Mouse (Mus musculus): Measurements from ENCODE around the gene Fam189a2. TPM values are rescaled to one million over a fixed set of nuclear protein-coding genes. Genes with fewer than 3 reads are reported as not detected.
A peak's percentile ranks its signal among the peaks of the same experiment; 100 is the strongest.

The Fam189a2 gene
- total RNA-seq, 2 experiments from 2014 or later: 51.6 to 55.6 TPM

DNA sequence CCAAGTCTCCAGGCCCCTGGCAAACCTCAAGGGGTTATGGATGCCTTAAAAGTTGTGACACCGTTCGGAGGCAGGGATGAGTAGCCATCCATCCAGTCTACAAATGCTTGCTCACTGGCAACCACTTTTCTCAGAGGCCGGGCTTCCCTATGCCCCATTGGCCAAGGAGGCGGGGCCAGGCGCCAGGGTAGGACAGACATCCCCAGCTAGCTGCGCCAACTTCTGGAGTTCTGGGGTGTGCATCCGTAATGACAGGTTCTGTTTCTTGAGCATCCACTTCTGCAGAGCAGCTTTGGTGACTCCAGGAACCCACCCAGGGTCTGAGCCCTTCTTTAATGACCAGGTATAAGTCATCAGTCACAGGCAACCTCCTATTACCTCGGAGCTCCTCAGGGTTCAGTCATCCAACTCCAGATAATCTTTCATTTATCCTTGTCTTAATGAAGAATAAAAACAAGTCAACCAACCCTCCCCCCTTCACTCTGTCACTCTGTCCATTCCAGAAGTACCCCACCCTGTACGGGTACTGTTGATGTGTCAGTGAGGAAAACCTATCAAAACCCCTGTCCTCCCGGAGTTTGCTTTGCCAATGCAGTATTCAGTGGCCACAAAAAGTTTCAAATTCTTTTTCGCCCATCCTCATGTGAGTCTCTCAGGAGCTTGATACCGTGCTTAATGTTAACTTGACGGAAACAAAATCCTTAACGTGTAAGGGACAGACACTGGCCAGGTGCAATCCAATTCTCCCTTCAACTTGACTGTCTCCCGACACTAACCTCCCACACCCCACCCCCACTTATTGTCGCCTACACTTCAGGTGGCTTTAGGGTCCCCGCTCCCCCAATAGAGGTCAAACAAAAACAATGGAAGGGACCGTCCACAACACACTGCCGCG is 956 bp downstream of the Fam189a2 start:
- peak; percentile 56 to 65 for DNase-seq
- intact Hi-C loops (cut with DNase I): loop anchor here (5.0 kb wide), 3 partner anchors 58 to 72 kb away; no protein-coding TSS in a partner anchor

DNA sequence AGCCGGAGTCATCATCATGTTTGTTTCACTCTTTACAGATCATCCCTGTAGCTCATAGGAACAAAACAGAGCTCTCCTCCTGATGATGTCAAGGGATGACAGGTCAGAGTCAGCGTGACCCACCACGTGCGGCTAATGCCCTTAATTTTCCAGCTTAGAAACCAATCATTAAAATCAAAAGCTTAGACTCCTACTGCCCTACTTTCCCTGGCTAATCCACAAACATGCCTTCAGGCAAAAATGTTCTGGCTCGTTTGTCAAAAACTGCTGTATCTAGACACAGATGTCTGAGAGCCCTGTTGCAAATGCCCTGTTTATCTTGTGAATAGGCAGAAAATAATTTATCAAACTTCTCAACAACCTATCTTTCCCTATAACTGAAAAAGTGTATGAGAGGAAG is 4.9 kb downstream of the Fam189a2 start:
- intact Hi-C loops (cut with DNase I): loop anchor here (5.0 kb wide), 1 partner anchor 54 kb away; no protein-coding TSS in a partner anchor
- no peak for DNase-seq

GRCm38 (mm10) chr19:24024667-24025066 is 6.2 kb downstream of the Fam189a2 start:
- DNase-seq: no peak
- intact Hi-C loops (cut with DNase I): loop anchor here (5.0 kb wide), 1 partner anchor 52 kb away; no protein-coding TSS in a partner anchor

DNA sequence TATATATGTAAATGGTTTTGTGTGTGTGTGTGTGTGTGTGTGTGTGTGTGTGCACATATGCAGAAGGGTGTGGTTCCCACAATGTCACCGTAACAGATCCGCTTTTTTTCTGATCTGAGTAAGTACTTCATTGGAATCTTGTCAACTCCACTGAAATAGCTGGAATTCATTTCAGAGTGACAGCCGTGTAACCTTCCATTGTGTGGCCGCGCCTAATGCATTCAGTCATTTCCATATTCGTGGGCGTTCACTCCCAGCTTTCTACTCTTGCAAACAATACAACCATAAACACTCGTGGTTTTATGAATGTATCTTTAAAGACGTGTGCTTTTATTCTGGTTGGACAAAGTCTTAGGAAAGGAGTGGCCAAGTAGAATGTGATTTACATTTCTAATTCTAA is 6.7 kb downstream of the Fam189a2 start:
- no peak for DNase-seq
- intact Hi-C loops (cut with DNase I): no loop called here

DNA sequence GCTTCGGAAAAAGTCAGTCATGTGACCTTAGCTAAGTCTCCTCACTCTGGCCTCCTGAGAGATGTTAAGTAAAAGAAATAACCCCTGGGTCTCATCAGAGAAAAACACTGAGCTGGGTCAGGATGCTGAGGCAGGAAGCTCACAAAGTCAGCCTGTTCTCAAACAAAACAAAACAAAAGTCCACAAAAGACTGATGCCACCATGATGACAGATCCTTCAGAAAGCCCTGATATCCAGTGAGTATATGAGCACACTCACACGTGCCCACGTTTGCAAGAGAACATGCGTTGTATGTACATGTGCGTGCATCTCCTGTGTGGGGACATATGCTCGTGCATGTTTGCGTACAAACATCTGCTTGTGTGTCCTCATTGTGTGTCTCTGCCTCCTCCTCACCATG is 7.5 kb downstream of the Fam189a2 start:
- intact Hi-C loops (cut with DNase I): no loop called here
- DNase-seq: no peak

GRCm38 (mm10) chr19:24022771-24023170 is 8.0 kb downstream of the Fam189a2 start:
- no peak for DNase-seq
- intact Hi-C loops (cut with DNase I): no loop called here

GRCm38 (mm10) chr19:24022301-24022700 is 8.5 kb downstream of the Fam189a2 start:
- DNase-seq: no peak
- intact Hi-C loops (cut with DNase I): no loop called here

DNA sequence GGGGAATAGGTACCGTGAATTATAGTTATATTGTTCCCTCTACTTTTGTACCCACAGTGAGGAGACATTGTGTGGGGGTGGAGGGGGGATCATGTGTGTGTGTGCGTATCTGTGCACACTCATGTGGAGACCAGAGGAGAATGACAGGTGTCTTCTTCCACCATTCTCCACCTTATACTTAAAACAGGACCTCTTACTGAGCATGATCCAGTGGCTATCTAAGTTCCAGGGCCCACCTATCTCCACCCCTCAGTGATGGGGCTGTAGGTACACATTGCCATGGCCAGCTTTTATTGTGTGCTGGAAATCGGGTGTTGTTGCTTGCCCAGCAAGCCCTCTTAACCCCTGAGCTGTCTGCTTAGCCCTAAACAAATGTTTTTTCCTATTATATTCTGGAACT is 10.1 kb downstream of the Fam189a2 start:
- intact Hi-C loops (cut with DNase I): no loop called here

DNA sequence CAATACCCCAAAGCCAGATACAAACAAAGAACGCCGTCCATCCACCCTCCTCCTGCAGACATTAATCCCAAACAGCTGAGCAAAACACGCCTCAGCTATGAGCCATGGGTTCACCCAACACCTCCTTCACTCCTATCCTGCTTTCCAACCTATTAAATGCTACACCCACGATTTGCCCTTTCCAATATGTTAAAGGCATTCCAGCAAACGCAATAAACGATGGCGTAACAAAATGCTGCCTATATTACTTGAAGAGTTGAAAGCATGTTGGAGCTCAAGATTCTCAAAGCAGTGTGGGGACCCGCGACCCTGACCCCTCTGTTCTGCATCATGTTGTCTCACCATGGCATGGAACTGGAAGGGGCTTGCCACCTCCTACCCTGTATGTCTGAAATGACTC is 11.2 kb downstream of the Fam189a2 start:
- intact Hi-C loops (cut with DNase I): loop anchor here (5.0 kb wide), 1 partner anchor 248 kb away; no protein-coding TSS in a partner anchor
- no peak for DNase-seq

More for the DNA sequence above, 10.1 kb downstream of the Fam189a2 start:
- DNase-seq: no peak

DNA sequence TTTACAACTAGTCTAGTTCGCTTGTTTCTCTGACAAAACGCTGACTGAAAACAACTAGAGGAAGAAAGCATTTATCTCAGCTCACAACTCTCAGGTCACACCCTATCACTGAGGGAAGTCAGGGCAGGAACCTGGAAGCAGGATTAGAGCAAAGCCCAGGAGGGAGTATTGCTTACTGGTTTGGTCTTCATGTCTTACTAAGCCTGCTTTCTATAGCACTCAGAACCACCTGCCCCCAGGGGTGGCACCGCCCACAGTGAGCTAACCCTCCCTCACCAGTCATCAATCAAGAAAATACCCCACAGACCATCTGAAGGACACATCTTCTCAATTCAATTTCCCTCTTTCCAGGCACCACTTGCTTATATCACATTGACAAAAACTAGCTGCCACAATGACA is 12.4 kb downstream of the Fam189a2 start:
- intact Hi-C loops (cut with DNase I): loop anchor here (5.0 kb wide), 1 partner anchor 249 kb away; no protein-coding TSS in a partner anchor
- DNase-seq: no peak

GRCm38 (mm10) chr19:24017892-24018291 is 12.9 kb downstream of the Fam189a2 start:
- peak in 1 of 2 experiments; percentile 30 for DNase-seq
- intact Hi-C loops (cut with DNase I): loop anchor here (5.0 kb wide), 1 partner anchor 249 kb away; no protein-coding TSS in a partner anchor

- DNase-seq: peak; percentile 62 to 66
- intact Hi-C loops (cut with DNase I): loop anchor here (5.0 kb wide), 1 partner anchor 250 kb away; no protein-coding TSS in a partner anchor
These were observed 13.4 kb downstream of the Fam189a2 start for GRCm38 (mm10) chr19:24017427-24017826.

DNA sequence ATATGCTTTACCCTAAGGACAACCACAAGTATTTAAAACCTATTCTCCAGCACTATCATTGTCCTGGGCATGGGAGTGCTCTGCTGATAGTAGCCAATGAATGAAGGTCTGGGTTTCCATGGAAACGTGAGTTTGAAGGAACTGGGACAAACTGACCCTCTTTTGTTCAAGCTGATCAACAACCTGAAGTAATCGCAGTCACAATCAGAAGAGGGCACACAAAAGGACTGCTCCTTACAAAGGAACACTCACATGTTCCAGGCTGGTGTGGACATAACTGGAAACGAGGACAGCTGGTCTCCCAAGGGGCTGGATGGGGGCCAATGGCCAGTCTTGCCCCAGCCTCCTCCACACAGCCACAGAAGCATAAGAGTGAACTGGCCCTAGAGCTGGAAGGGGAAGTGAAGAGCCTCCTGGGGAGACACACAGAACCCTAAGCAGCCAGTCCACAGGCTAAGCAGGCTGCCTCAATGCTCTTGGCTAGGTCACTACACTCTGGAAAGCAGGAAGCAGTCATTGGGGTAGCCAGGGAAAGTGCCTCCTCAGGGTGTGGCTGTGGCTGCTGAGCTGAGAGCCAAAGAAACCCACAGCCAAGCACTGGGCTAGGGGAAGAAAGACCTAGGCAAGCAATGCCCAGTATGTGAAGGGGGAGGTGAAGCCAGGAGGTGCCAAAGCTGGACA is 14.0 kb downstream of the Fam189a2 start:
- peak; percentile 58 to 65 for DNase-seq
- intact Hi-C loops (cut with DNase I): loop anchor here (5.0 kb wide), 1 partner anchor 250 kb away; no protein-coding TSS in a partner anchor

DNA sequence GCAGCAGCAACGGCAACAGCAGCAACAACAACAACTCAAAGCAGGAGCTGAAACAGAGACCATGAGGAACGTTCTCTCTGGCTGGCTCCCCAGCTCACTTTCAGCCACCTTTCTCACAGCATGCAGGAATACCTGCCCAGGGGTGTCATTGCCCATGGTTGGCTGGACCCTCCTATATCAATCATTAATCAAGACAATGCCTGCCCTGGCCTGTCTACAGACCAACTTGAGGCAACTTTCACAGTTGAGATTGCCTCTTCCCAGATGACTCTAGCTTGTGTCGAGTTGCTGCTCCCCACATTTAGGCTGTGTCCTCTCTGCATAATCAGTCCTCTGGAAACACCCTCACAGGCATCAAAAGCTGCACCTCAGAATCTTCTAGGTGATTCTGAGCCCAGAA is 17.6 kb downstream of the Fam189a2 start:
- DNase-seq: no peak
- intact Hi-C loops (cut with DNase I): no loop called here

DNA sequence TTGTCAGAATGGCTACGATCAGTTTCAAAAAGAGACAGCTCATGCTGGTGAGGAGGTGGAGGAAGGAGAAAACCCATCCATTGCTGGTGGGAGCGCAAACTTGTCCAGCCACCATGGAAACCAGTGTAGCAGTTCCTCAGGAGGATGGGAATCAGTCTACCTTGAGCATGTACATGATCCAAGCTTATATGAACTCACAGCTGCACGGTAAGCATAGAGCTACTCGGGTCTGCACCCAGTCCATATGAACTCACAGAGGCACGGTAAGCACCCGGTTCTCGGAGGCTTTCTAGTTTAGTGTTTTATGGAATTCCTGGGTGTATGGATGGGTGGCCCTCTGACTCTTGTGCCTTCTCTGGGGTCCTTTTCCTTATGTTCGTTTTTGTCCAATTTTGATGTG is 18.3 kb downstream of the Fam189a2 start:
- no peak for DNase-seq
- intact Hi-C loops (cut with DNase I): no loop called here

DNA sequence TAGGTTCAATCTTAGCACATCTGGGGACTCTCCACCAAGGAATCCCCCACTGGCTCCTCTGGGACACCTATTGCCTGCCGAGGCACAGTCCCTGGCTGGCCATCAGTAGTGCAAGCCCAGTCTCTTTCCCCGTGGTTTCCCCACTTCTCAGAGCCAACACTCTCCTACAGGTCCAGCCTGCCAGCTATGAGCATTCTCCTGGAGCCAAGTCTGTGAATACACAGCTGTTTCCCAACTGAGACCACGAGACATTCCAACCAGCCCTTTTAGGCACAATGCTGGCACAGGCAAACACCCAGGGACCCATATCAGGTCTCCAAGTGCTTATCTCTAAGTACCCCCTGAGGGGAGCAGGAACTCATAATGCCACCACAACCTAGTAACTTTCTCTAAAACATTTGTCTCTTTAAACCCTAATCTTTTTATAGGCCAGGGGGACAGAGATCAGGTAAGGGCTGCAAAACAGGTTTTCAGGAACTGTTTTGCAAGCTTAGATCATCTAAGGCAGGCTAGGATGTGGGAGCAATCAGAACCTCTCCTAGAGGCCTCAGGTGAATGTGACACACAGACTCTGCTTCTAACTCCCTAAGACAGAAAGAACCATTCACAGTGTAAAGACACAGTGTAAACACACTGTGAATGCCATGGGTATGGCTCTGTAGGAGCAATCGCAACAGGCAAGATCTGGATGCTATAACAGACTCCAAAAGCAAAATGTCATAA is 23.0 kb downstream of the Fam189a2 start:
- DNase-seq: peak; percentile 44 to 61
- intact Hi-C loops (cut with DNase I): no loop called here

DNA sequence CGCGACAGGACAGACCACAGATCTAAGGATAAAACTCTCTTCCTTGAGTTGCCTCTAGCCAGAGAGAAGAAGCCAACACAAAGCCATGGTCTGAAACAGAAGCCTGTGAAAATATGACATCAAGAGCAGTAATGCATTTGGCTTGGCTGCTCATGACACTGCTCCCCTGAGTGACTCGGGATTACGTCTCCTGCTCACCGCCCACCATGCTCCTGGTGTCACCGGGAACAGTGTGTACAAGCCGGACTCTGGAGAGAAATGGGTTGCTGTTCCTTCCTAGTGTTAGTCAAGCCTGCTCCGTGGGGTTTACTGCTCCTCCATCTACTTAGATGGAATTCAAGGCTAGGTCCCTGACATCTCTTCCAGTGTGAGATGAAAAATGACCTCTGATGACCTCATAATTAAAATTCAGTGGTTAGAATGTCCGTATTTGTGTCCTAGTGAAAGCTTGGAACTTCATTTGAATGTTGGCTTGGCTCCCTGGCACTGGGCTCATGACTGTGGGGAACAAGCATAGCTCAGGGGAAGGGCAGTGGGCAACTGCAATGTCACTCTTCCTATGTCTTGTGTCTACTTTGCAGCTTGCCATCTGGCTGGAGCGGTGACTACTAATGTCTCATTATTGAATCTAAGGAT is 23.7 kb downstream of the Fam189a2 start:
- intact Hi-C loops (cut with DNase I): no loop called here
- DNase-seq: peak in 1 of 2 experiments; percentile 46

GRCm38 (mm10) chr19:23995766-23996399 is 34.9 kb downstream of the Fam189a2 start:
- no peak for DNase-seq
- intact Hi-C loops (cut with DNase I): no loop called here

DNA sequence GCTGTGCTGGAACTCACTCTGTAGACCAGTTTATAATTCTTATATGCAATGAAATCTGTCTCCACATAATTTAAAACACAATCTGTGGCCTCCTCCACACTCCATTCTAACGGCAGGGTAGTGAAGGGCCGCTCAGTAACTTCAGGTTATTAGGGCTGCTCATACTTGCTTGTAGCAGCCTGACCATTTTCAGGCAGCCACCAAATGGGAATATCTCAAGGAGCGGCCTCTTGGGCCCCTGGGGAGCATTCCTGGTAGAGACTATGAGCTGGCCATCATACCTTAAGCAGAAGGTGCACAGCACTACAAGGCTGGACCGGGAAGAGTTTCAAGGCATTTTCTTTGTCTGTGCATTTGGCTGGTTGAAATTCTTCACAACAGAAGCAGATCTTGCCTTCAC is 42.7 kb downstream of the Fam189a2 start:
- intact Hi-C loops (cut with DNase I): no loop called here
- DNase-seq: no peak

DNA sequence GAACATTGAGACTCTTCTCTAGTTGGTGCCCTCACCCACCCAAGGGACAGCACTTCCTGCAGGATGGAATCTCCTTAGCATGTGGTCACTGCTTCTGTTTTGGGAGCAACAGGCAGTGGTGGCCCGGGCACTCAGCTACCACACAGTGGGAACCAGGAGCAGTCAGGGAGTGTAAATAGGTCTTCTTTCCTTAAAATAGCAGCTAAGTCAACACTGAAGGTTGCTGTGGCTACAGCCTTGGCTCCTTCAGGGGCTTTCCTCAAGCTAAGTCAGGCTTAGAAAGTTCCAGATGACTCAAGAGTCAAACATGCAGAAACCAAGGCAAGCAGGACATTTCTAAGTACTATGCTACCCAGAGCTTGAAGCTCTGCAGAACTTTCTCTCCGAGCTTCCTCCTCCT is 43.5 kb downstream of the Fam189a2 start:
- no peak for DNase-seq
- intact Hi-C loops (cut with DNase I): no loop called here
